Mouse (Mus musculus) forebrain, embryonic 16.5 days (tissue): ENCODE measurements around the gene Zfp592. TPM values are rescaled to one million over a fixed set of nuclear protein-coding genes. Genes with fewer than 3 reads are reported as not detected.
"Not testable (repeated sequence)": the region's sequence is repeated elsewhere in the genome, so short reads cannot be mapped to it uniquely, and the experiment has no call there.

Experiments used
- ATAC-seq: fragments of 200-750 bp; cut with Nextera tagmentation; 2 replicates; pipeline ENCODE4 v1.8.0; 2017; ENCODE audit warnings: mild to moderate bottlenecking, moderate library complexity
- H3K27ac ChIP-seq: fragments of 300-500 bp; sonication (generic); 2 replicates; pipeline ENCODE4 v1.5.1; 2014; ENCODE audit warnings: low read length, control low read depth
- H3K27me3 ChIP-seq: fragments of 300-500 bp; sonication (generic); replicated peaks from 2 replicates; pipeline ENCODE4 v1.6.1; 2014; ENCODE audit warnings: low read length; ENCODE audit not compliant: control insufficient read depth, insufficient read depth
- H3K36me3 ChIP-seq: fragments of 300-500 bp; sonication (generic); 2 replicates; pipeline ENCODE4 v1.6.1; 2014; ENCODE audit not compliant: control insufficient read depth, insufficient read depth
- H3K4me1 ChIP-seq: fragments of 300-500 bp; sonication (generic); replicated peaks from 2 replicates; pipeline ENCODE4 v1.6.1; 2014; ENCODE audit warnings: low read length; ENCODE audit not compliant: control insufficient read depth, insufficient read depth
- H3K4me2 ChIP-seq: fragments of 300-500 bp; sonication (generic); 2 replicates; pipeline ENCODE4 v1.6.1; 2014; ENCODE audit warnings: mild to moderate bottlenecking, low read length, control low read depth
- H3K4me3 ChIP-seq: fragments of 300-500 bp; sonication (generic); replicated peaks from 2 replicates; pipeline ENCODE4 v1.5.1; 2014; ENCODE audit warnings: mild to moderate bottlenecking, low read length, control low read depth
- H3K9ac ChIP-seq: fragments of 300-500 bp; sonication (generic); replicated peaks from 2 replicates; pipeline ENCODE4 v1.6.1; 2014; ENCODE audit warnings: low read depth, low read length, control low read depth
- H3K9me3 ChIP-seq: fragments of 300-500 bp; sonication (generic); 2 replicates; pipeline ENCODE4 v1.6.1; 2016; ENCODE audit warnings: low read length; ENCODE audit not compliant: control insufficient read depth
- WGBS: fragments of 180-500 bp; shearing (Covaris S2); extraction: QIAGEN DNeasy Blood & Tissue Kit; methylation state at CpG from one replicate; pipeline ENCODE4 v1.1.7; 2014; 5-methylcytosine and 5-hydroxymethylcytosine counted together
- polyA plus RNA-seq: library from polyadenylated mRNA; unstranded; fragments of >200 nt; fragmentation: Nextera tagmentation; extraction: Ambion mirVana; gene quantifications from 2 replicates; pipeline ENCODE4 v1.2.1, GENCODE M21; 2015

The Zfp592 gene
- polyA plus RNA-seq, 1 experiment from 2014 or later, result 12.1 TPM

DNA sequence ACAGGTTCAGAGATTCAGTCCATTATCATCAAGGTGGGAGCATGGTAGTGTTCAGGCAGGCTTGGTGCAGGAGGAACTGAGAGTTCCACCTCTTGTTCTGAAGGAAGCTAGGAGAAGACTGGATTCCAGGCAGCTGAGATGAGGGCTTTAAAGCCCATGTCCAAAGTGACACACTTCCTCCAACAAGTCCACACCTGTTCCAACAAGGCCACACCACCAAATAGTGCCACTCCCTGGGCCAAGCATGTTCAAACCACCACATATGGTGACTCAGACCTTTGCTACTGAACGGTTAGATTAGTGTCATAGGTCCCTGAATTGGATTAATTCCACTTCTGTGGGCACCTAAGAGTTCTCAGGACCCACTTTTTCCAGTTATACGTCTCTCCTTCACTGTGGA, 22.1 kb upstream of the Zfp592 start:
- Histone ChIP-seq H3K4me2 (no peak overlapping the region), H3K4me3 (no peak overlapping the region), H3K27ac (no peak overlapping the region), H3K27me3 (no peaks in the 10 kb centered on the region), H3K9ac (no peak overlapping the region), H3K4me1 (no peaks in the 10 kb centered on the region), H3K9me3 (no peaks in the 10 kb centered on the region), H3K36me3 (no peaks in the 10 kb centered on the region)
- WGBS, result 60% methylated on average over 2 of the region's 2 CpGs
- ATAC-seq, result no peak

DNA sequence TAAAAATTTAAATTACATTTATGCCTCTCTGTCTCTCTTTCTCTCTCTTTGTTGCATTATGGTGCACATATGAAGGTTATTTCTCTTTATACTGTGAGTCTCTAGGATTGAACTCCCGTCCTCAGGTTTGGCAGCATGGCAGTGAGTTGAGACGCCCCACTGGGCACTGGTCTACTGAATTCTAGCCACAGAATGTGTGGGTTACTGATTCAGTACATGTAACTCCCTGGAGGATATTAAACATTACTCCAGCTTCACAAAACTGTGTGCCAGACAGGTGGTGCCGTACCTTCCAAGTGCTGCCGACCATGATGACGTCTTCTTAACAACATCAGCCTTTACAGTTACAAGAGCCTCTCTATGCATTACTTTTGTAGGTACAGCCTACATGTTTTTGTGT, 21.4 kb upstream of the Zfp592 start:
- H3K9me3 ChIP-seq, result no peaks in the 10 kb centered on the region
- H3K4me1 ChIP-seq, result no peaks in the 10 kb centered on the region
- H3K27ac ChIP-seq, result no peak overlapping the region
- no peak for ATAC-seq
- H3K4me2 ChIP-seq, result no peak overlapping the region
- no peak overlapping the region for H3K4me3 ChIP-seq
- H3K9ac ChIP-seq, result no peak overlapping the region
- no peaks in the 10 kb centered on the region for H3K36me3 ChIP-seq
- H3K27me3 ChIP-seq, result no peaks in the 10 kb centered on the region
- 93% methylated on average over 5 of the region's 5 CpGs for WGBS

- not testable (repeated sequence) for ATAC-seq, H3K4me1 ChIP-seq
Observed at GRCm38 (mm10) chr7:80972920-80973637, 20.4 kb upstream of the Zfp592 start.

GRCm38 (mm10) chr7:80973638-80974015, 19.9 kb upstream of the Zfp592 start:
- not testable (repeated sequence) for H3K9me3 ChIP-seq

More at GRCm38 (mm10) chr7:80972920-80973637, 20.4 kb upstream of the Zfp592 start:
- H3K4me2 ChIP-seq, H3K36me3 ChIP-seq, H3K4me3 ChIP-seq, H3K9me3 ChIP-seq, H3K27ac ChIP-seq, H3K27me3 ChIP-seq, H3K9ac ChIP-seq: not testable (repeated sequence)
- WGBS, result 90% methylated on average over 4 of the region's 4 CpGs

DNA sequence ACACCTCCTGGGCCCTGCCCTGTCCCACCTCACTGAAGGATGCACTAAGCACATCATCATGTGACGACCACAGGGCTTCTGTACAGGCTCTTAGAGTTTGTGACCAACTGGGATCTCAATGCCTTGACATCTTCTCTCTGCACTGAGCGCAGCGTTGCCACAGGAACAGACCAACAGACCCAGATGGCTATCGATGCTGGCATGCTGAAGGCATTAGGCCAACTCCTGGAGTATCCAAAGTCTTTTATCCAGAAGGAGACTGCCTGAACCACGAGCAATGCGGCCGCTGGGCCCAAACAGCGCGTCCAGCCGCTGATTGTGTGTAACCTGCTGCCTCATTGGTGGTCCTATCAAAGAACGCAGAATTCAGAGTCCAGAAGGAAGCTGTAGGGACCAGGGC, 12.9 kb upstream of the Zfp592 start:
- no peaks in the 10 kb centered on the region for H3K36me3 ChIP-seq
- H3K9ac ChIP-seq, result no peak overlapping the region
- H3K4me2 ChIP-seq, result no peak overlapping the region
- no peak overlapping the region for H3K27ac ChIP-seq
- no peak overlapping the region for H3K4me3 ChIP-seq
- no peaks in the 10 kb centered on the region for H3K9me3 ChIP-seq
- WGBS, result 87% methylated on average over 11 of the region's 11 CpGs
- ATAC-seq, result no peak
- H3K27me3 ChIP-seq, result no peaks in the 10 kb centered on the region
- no peaks in the 10 kb centered on the region for H3K4me1 ChIP-seq

More at GRCm38 (mm10) chr7:80973638-80974015, 19.9 kb upstream of the Zfp592 start:
- not testable (repeated sequence) for H3K27me3 ChIP-seq, H3K4me3 ChIP-seq, ATAC-seq, H3K4me2 ChIP-seq, H3K36me3 ChIP-seq, H3K4me1 ChIP-seq, H3K27ac ChIP-seq, H3K9ac ChIP-seq
- WGBS, result 81% methylated on average over 3 of the region's 3 CpGs

GRCm38 (mm10) chr7:80986458-80987187, 6.9 kb upstream of the Zfp592 start:
- no peak overlapping the region for H3K4me3 ChIP-seq
- no peaks in the 10 kb centered on the region for H3K4me1 ChIP-seq
- H3K9me3 ChIP-seq, result no peaks in the 10 kb centered on the region
- no peak for ATAC-seq
- no peak overlapping the region for H3K4me2 ChIP-seq
- no peak overlapping the region for H3K9ac ChIP-seq
- no peaks in the 10 kb centered on the region for H3K27me3 ChIP-seq
- no peaks in the 10 kb centered on the region for H3K36me3 ChIP-seq
- no peak overlapping the region for H3K27ac ChIP-seq
- 60% methylated on average over 6 of the region's 6 CpGs for WGBS

- H3K27me3 ChIP-seq, result no peaks in the 10 kb centered on the region
- ATAC-seq, result no peak
- H3K36me3 ChIP-seq, result no peaks in the 10 kb centered on the region
- H3K27ac ChIP-seq, result no peak overlapping the region
- H3K9me3 ChIP-seq, result no peaks in the 10 kb centered on the region
- H3K4me1 ChIP-seq, result peaks cover 10% of the 10 kb centered on the region
- H3K9ac ChIP-seq, result no peak overlapping the region
- no peak overlapping the region for H3K4me3 ChIP-seq
- WGBS, result 91% methylated on average over 4 of the region's 4 CpGs
- no peak overlapping the region for H3K4me2 ChIP-seq
Observed at GRCm38 (mm10) chr7:80987805-80988625, 5.5 kb upstream of the Zfp592 start.

- no peak overlapping the region for H3K4me3 ChIP-seq
- peaks cover 21% of the 10 kb centered on the region for H3K4me1 ChIP-seq
- 97% methylated on average over 6 of the region's 6 CpGs for WGBS
- no peak overlapping the region for H3K27ac ChIP-seq
- no peaks in the 10 kb centered on the region for H3K27me3 ChIP-seq
- no peak overlapping the region for H3K9ac ChIP-seq
- H3K4me2 ChIP-seq, result no peak overlapping the region
- no peaks in the 10 kb centered on the region for H3K36me3 ChIP-seq
- H3K9me3 ChIP-seq, result no peaks in the 10 kb centered on the region
- no peak for ATAC-seq
Observed at GRCm38 (mm10) chr7:80990276-80990675, 3.2 kb upstream of the Zfp592 start.

- WGBS, result 92% methylated on average over 5 of the region's 5 CpGs
- no peak overlapping the region for H3K4me3 ChIP-seq
- no peak overlapping the region for H3K4me2 ChIP-seq
- H3K27me3 ChIP-seq, result no peaks in the 10 kb centered on the region
- no peak overlapping the region for H3K27ac ChIP-seq
- H3K9me3 ChIP-seq, result no peaks in the 10 kb centered on the region
- no peak for ATAC-seq
- H3K9ac ChIP-seq, result no peak overlapping the region
- no peaks in the 10 kb centered on the region for H3K36me3 ChIP-seq
- H3K4me1 ChIP-seq, result peaks cover 26% of the 10 kb centered on the region
Observed at GRCm38 (mm10) chr7:80991589-80991988, 1.9 kb upstream of the Zfp592 start.
